Mouse (Mus musculus) limb, embryonic 12.5 days (tissue): ENCODE measurements around the gene Nupr1l. TPM values are rescaled to one million over a fixed set of nuclear protein-coding genes. Genes with fewer than 3 reads are reported as not detected.

ENCODE experiments used
- ATAC-seq: fragments of 200-750 bp; cut with Nextera tagmentation; 2 replicates; pipeline ENCODE4 v1.8.0; 2017; ENCODE audit warnings: low read depth, moderate TSS enrichment; ENCODE audit not compliant: insufficient number of reproducible peaks, insufficient read depth, low FRiP score, low TSS enrichment
- H3K27ac ChIP-seq: fragments of 300-500 bp; sonication (generic); 2 replicates; pipeline ENCODE4 v1.5.1; 2016; ENCODE audit warnings: mild to moderate bottlenecking, moderate library complexity
- H3K27me3 ChIP-seq: fragments of 300-500 bp; sonication (generic); 2 replicates; pipeline ENCODE4 v1.6.1; 2016; ENCODE audit warnings: mild to moderate bottlenecking, moderate library complexity
- H3K36me3 ChIP-seq: fragments of 300-500 bp; sonication (generic); 2 replicates; pipeline ENCODE4 v1.6.1; 2016; ENCODE audit warnings: mild to moderate bottlenecking, moderate library complexity
- H3K4me1 ChIP-seq: fragments of 300-500 bp; sonication (generic); replicated peaks from 2 replicates; pipeline ENCODE4 v1.6.1; 2016
- H3K4me2 ChIP-seq: fragments of 300-500 bp; sonication (generic); 2 replicates; pipeline ENCODE4 v1.6.1; 2016; ENCODE audit warnings: mild to moderate bottlenecking, moderate library complexity
- H3K4me3 ChIP-seq: fragments of 300-500 bp; sonication (generic); replicated peaks from 2 replicates; pipeline ENCODE4 v1.5.1; 2016; ENCODE audit warnings: mild to moderate bottlenecking
- H3K9ac ChIP-seq: fragments of 300-500 bp; sonication (generic); replicated peaks from 2 replicates; pipeline ENCODE4 v1.6.1; 2016; ENCODE audit warnings: mild to moderate bottlenecking, moderate library complexity
- H3K9me3 ChIP-seq: fragments of 300-500 bp; sonication (generic); 2 replicates; pipeline ENCODE4 v1.6.1; 2016; ENCODE audit warnings: mild to moderate bottlenecking, moderate library complexity
- WGBS: fragments of 180-500 bp; shearing (Covaris S2); methylation state at CpG from one replicate; pipeline ENCODE4 v1.1.7; 2016; 5-methylcytosine and 5-hydroxymethylcytosine counted together
- polyA plus RNA-seq: library from polyadenylated mRNA; unstranded; fragments of >200 nt; fragmentation: Nextera tagmentation; extraction: Ambion mirVana; gene quantifications from 2 replicates; pipeline ENCODE4 v1.2.1, GENCODE M21; 2016

Nupr1l gene
- 5.0 and 6.2 TPM in 2 replicates for polyA plus RNA-seq

DNA sequence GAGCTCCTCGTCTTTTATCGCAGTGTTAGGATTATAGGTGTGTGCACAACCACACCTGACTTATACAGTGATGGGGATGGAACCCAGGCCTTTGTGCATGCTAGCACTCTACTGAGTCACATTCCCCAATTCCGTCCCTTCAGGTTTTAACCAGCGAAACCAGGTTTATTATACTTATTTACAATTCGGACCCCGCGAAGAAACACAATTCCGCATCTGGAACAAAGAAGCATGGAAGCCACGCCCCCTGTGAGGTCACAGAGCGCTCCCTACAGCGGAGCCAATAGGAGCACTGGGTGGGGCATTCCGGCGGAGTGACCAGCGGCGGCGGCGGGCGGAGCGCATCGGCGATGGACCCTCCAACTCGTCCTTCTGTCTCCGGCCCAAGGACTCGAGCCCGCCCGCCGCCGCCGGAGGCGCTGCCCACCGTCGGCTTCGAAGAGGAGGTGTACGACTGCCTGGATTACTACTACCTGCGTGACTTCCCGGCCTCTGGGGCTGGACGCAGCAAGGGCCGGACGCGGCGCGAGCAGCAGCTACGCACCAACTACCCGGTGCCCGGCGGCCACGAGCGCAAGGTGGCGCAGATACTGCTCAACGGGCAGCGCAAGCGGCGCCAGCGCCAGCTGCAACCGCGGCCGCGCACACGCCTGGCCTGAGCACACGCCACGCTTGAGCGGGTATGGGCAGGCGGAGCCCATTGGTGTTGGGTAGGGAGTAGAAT is at the start of gene Nupr1l:
Gene Nupr1l, plus strand, starts transcription at position 299 of the 724 bp plus-strand sequence.
- Histone ChIP-seq H3K4me2 (peak within 1 kb of the TSS; percentile 86), H3K27ac (peak within 1 kb of the TSS; percentile 91), H3K9me3 (no peaks in the 10 kb centered on the region), H3K9ac (peak within 1 kb of the TSS; percentile 82), H3K27me3 (no peaks in the 10 kb centered on the region), H3K4me1 (0 out of 2 replicates have a peak, but pooled peaks cover 8% of the 10 kb centered on the region), H3K36me3 (0 out of 2 replicates have a peak, but pooled peaks cover 5% of the 10 kb centered on the region), H3K4me3 (peak within 1 kb of the TSS; percentile 75)
- ATAC-seq: peak; percentile 95
- under 1% methylated on average over 63 of the region's 63 CpGs for WGBS

DNA sequence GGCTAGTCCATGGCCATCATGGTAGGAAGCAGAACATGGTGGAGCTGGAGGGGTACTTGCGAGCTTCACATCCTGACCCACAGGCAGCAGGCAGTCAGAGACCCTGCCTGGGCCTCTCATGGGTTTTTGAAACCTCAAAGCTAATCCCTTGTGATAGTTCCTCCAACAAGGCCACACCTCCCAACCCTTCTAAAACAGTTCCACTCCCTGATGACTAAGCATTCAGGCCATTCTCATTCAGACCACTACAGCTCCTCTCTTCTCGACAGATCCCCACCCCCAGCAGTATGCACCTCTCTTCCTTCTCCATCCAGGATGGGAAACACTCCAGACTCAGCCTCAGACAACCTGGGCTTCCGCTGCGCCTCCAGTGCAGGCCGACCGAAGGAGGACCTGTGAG is 46.0 kb upstream of the Nupr1l start:
- peaks cover 54% of the 10 kb centered on the region for H3K36me3 ChIP-seq
- 98% methylated on average over 6 of the region's 6 CpGs for WGBS
- no peak for ATAC-seq

DNA sequence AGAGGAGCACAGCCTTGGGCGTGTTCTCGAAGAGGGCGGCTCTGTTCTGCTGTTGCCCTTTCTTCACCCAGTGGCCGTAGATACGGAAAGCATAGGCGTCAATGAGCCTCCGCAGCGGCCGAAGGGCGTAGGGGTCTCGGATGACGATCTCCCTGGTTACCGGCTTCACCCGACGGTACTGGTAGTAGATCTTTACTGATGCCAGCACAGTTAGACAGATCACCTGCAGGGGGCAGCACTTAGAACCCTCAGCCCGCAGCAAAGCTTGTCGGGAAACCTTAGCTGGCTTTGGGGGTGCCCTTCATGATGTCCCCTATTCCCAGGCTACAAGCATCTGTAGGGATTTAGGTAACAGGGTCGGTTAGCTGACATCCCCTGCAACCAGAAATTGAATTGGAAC is 43.9 kb upstream of the Nupr1l start:
- ATAC-seq: no peak
- Histone ChIP-seq H3K4me1 (0 out of 2 replicates have a peak, but pooled peaks cover 4% of the 10 kb centered on the region), H3K9ac (0 out of 2 replicates have a peak overlapping the region, but pooled peaks have one; percentile 8), H3K27ac (no peak overlapping the region), H3K4me2 (peak overlapping the region; percentile 31), H3K9me3 (no peaks in the 10 kb centered on the region; the same call in 1 of the 2 replicates), H3K27me3 (no peaks in the 10 kb centered on the region; the same call in 1 of the 2 replicates), H3K36me3 (peaks cover 35% of the 10 kb centered on the region), H3K4me3 (no peak overlapping the region)
- 13% methylated on average over 18 of the region's 18 CpGs for WGBS

More for the DNA sequence above, 46.0 kb upstream of the Nupr1l start:
- Histone ChIP-seq H3K4me3 (no peak overlapping the region), H3K4me1 (0 out of 2 replicates have a peak, but pooled peaks cover 4% of the 10 kb centered on the region), H3K4me2 (no peak overlapping the region), H3K9ac (no peak overlapping the region), H3K27ac (no peak overlapping the region), H3K27me3 (no peaks in the 10 kb centered on the region; the same call in 1 of the 2 replicates), H3K9me3 (no peaks in the 10 kb centered on the region; the same call in 1 of the 2 replicates)

DNA sequence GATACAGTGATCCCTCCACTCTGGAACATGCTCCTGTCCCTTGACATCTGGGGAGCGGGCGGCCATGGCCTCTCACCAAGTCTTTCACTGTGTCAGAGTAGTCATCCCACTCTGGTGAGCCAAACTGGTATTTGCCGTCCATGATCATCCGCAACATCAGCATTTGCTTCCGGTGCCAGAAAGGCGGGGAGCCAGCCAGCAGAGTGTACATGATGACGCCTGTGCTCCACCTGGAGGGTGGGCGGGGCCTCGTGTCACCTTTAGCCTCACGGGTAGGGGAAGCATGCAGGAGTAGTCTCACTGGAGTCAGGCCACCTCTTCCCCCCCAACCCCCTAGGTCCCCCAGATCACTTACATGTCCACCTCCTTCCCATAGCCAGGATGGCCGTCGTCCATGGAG is 42.5 kb upstream of the Nupr1l start:
- Histone ChIP-seq H3K27ac (no peak overlapping the region), H3K36me3 (peaks cover 21% of the 10 kb centered on the region), H3K27me3 (no peaks in the 10 kb centered on the region; the same call in 1 of the 2 replicates), H3K4me2 (no peak overlapping the region), H3K9me3 (no peaks in the 10 kb centered on the region; the same call in 1 of the 2 replicates), H3K9ac (no peak overlapping the region), H3K4me3 (no peak overlapping the region), H3K4me1 (0 out of 2 replicates have a peak, but pooled peaks cover 4% of the 10 kb centered on the region)
- 83% methylated on average over 12 of the region's 12 CpGs for WGBS
- no peak for ATAC-seq

DNA sequence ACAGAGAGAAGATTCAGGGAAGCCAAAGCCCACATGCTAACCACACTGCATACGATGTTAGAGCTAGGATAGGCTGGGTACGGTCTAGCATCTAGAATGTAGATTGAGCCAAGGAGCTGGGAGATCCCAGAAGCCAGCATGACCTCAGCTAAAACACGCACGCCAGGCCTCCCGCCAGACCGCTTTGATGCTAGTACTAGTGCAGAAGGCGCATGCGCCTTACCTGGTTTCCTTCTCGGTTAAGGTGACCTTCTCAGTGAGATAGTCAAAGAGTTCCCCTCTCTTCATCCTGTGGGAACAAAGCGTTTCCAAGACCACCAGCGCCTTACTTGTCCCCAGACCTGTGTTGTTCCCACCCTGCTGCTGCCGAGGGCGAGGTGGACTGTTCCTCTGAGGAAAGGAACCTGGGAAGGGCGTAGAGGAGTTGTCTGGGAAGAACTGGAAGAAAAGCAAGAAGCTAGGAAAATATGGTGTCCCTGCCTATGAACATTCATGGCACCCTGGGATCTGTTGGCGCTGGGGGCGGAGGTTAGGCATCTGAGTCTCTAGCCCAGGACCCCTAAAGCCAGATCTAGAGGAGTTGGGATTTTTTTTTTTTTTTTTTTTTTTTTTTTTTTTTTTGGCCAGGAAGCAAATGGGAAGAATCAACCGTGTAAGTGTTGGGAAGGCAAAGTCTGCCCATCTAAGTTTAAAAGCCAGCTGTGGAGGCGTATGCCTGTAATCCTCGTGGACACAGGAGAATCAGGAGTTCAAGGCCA is 38.9 kb upstream of the Nupr1l start:
- Histone ChIP-seq H3K27ac (no peak overlapping the region), H3K4me2 (no peak overlapping the region), H3K4me1 (0 out of 2 replicates have a peak, but pooled peaks cover under 1% of the 10 kb centered on the region), H3K4me3 (no peak overlapping the region), H3K36me3 (no peaks in the 10 kb centered on the region), H3K9ac (no peak overlapping the region), H3K27me3 (no peaks in the 10 kb centered on the region; the same call in 1 of the 2 replicates), H3K9me3 (no peaks in the 10 kb centered on the region)
- 91% methylated on average over 19 of the region's 19 CpGs for WGBS
- ATAC-seq: no peak

DNA sequence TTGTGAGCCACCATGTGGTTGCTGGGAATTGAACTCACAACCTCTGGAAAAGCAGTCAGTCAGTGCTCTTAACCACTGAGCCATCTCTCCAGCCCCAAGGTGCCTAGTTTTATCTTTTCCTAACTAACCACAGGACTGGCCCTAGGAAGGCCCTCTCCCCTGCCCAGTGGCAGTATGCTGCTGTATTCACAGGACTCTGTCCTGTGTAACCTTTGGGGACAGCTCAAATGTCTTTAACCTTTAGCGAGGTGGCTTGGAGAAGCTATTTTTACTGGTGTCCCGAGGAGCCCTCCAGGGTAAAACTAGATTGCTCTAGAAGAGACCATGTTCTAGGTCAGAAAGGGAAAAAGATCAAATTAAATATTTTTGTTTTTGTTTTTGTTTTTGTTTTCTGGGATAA is 37.1 kb upstream of the Nupr1l start:
- Histone ChIP-seq H3K4me2 (no peak overlapping the region), H3K27me3 (no peaks in the 10 kb centered on the region), H3K9ac (no peak overlapping the region), H3K36me3 (no peaks in the 10 kb centered on the region), H3K4me1 (no peaks in the 10 kb centered on the region), H3K27ac (no peak overlapping the region), H3K4me3 (no peak overlapping the region), H3K9me3 (no peaks in the 10 kb centered on the region)
- 83% methylated on average over 2 of the region's 2 CpGs for WGBS
- ATAC-seq: no peak

DNA sequence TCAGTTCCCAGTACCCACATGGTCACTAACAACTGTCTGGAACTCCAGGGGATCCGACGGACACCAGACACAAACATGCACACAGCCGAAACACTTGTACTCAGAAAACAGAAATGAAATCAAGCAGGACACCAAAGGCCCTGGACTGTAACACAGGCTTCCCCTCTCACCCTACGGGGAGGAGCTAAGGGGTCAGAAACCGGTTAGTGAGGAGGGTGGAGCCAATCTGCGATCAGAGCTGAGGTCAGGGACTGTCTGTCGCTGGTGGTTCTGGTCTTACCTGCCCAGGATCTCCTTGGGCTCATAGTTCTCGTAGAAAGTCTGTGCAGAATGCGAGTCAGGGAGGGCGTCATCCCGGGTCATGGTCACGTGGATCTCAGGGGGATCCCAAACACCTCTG is 34.4 kb upstream of the Nupr1l start:
- WGBS: 85% methylated on average over 12 of the region's 12 CpGs
- no peaks in the 10 kb centered on the region for H3K27me3 ChIP-seq
- no peak overlapping the region for H3K4me3 ChIP-seq
- no peak overlapping the region for H3K9ac ChIP-seq
- ATAC-seq: no peak
- H3K36me3 ChIP-seq: no peaks in the 10 kb centered on the region
- H3K4me1 ChIP-seq: no peaks in the 10 kb centered on the region
- H3K4me2 ChIP-seq: no peak overlapping the region
- no peaks in the 10 kb centered on the region for H3K9me3 ChIP-seq
- no peak overlapping the region for H3K27ac ChIP-seq

DNA sequence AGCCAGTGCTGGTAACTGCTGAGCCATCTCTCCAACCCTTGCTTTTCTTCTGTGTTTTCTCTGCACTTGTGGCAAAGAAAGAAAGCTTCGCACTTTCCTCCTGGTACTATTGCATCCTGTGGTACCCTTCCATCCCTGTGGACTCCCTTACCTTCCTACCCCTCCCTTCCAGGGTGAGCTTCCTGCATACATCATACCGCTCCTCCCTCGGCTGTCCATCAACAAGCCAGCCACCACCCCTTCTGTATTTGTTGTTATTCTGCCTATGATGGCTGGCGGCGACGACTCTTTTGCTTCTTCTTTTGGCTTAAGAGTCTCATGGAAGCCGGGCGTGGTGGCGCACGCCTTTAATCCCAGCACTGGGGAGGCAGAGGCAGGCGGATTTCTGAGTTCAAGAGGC is 33.2 kb upstream of the Nupr1l start:
- Histone ChIP-seq H3K4me1 (no peaks in the 10 kb centered on the region), H3K27ac (no peak overlapping the region), H3K9me3 (no peaks in the 10 kb centered on the region), H3K36me3 (peaks cover 2% of the 10 kb centered on the region), H3K9ac (no peak overlapping the region), H3K4me2 (no peak overlapping the region), H3K27me3 (no peaks in the 10 kb centered on the region), H3K4me3 (no peak overlapping the region)
- ATAC-seq: no peak
- WGBS: 79% methylated on average over 11 of the region's 11 CpGs

DNA sequence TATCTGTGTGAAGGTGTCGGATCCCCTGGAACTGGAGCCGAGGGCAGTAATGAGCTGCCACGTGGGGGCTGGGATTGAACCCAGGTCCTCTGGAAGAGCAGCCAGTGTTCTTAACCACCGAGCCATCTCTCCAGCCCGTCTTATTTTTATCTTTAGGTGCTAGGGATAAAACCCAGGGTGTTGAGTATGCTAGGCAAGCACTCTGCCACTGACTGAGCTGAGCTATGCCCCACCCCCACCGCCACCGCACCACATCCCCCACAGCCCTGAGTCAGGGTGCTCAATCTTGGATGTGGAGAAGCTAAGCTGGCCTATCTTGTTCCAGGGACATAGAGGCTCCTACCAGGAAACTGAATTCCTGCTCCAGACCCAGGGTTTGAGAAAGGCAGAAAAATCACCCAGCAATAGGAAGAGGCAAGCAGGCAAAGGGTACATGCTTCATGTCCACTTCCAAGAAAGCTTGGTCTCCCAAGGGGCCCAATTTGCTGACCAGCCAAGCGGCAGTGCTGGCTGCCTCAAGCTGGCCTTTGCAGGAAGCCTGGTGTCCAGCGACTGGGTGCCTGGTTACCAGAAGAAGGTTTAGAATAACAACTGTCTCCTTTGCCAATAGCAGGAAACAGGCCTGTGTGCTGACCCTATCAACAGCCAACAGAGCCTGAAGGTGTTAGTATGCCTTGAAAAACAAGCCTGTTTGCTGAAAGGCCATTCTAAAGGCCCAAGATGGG is 30.4 kb upstream of the Nupr1l start:
- Histone ChIP-seq H3K9ac (no peak overlapping the region), H3K27me3 (no peaks in the 10 kb centered on the region), H3K27ac (no peak overlapping the region), H3K4me1 (no peaks in the 10 kb centered on the region), H3K4me2 (no peak overlapping the region), H3K9me3 (no peaks in the 10 kb centered on the region), H3K36me3 (peaks cover 27% of the 10 kb centered on the region), H3K4me3 (no peak overlapping the region)
- ATAC-seq: no peak
- WGBS: 68% methylated on average over 9 of the region's 9 CpGs

DNA sequence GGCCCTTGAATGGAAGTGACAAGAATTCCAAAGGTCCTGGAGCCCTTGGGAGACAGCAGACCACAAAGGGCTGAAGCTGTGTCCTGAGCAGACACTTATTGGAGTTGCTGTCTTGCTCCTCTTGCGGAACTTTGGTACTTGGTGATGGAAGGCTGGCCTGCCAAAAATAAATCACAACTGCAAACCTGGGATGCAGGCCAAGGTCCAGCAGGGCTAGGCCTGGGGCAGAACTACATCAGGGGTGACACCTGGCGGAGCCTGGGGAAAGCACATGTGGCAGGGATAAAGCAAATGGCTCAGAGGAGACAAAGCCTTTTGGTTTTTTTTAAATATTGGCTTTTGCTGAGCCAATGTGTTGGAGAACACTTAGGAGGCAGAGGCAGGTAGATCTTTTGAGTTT is 29.4 kb upstream of the Nupr1l start:
- H3K4me2 ChIP-seq: no peak overlapping the region
- no peak overlapping the region for H3K9ac ChIP-seq
- H3K9me3 ChIP-seq: no peaks in the 10 kb centered on the region
- no peak overlapping the region for H3K27ac ChIP-seq
- no peak overlapping the region for H3K4me3 ChIP-seq
- H3K27me3 ChIP-seq: no peaks in the 10 kb centered on the region
- H3K4me1 ChIP-seq: no peaks in the 10 kb centered on the region
- WGBS: 55% methylated on average over 2 of the region's 2 CpGs
- peaks cover 34% of the 10 kb centered on the region for H3K36me3 ChIP-seq
- no peak for ATAC-seq

DNA sequence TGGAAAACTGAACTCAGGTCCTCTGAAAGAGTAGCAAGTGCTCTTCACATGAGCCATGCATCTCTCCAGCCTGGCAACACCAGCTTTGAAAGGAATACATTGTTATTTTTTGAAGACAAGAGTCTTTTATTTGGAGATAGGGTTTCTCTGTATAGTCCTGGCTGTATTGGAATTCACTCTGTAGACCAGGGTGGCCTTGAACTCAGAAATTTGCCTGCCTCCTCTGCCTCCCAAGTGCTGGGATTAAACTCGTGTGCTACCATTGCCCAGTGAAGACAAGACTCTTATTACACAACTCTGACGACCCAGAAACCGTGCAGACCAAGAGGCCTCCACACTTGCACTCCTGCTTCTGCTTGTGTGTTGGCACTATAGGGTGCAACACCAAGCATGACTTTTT is 28.5 kb upstream of the Nupr1l start:
- WGBS: 77% methylated on average over 3 of the region's 3 CpGs
- no peak overlapping the region for H3K27ac ChIP-seq
- ATAC-seq: no peak

More for the DNA sequence above, 28.5 kb upstream of the Nupr1l start:
- no peak overlapping the region for H3K9ac ChIP-seq
- no peaks in the 10 kb centered on the region for H3K9me3 ChIP-seq
- no peak overlapping the region for H3K4me2 ChIP-seq
- H3K27me3 ChIP-seq: no peaks in the 10 kb centered on the region
- H3K36me3 ChIP-seq: peaks cover 42% of the 10 kb centered on the region
- no peaks in the 10 kb centered on the region for H3K4me1 ChIP-seq
- H3K4me3 ChIP-seq: no peak overlapping the region
